Mouse (Mus musculus) brain, adult 2 months (tissue): ENCODE measurements around the gene Sema3b.

Experiments
- DNase-seq: peaks from one replicate; pipeline ENCODE4 v3.0.0; 2011; ENCODE audit warnings: low read depth, low spot score

Gene Sema3b

GRCm38 (mm10) chr9:107548820-107549219 is 60.2 kb downstream of the Sema3b start:
- DNase-seq = no peak

DNA sequence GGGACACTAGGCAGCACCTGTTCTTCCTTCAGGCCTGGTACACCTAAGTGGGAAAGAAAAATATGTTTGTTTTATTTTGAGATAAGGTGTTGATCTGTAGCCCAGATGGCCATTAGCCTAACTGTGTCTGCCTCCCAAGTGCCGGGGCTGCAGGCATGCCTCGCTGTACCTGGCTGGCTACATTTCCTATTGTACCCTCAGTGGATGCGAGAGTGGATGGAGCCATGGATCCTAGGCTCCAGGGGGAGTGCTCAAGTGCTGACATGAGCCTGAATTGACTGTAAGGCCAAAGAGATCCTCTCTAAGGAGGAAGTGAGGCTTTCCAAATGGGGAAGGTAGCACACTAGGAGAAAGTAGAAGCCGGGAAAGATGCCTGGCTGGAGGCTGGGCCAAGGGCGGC is 61.1 kb downstream of the Sema3b start:
- DNase-seq = no peak
